Mouse (Mus musculus) C3H10T1/2 (cell line): ENCODE data around the gene Tasp1. TPM values are rescaled to one million over a fixed set of nuclear protein-coding genes. Genes with fewer than 3 reads are reported as not detected.

ENCODE experiments used
- polyA plus RNA-seq, 2 experiments: library from polyadenylated mRNA; unstranded; fragments of >200 nt; fragmentation: generic; extraction: Trizol; gene quantifications; one replicate each; pipeline ENCODE4 v1.2.1; 2012; ENCODE audit warnings: missing spikeins in 2 of 2

The Tasp1 gene
- polyA plus RNA-seq, result 1 to 10 TPM in 1 of 2 experiments, under 1 TPM in 1; 0.43 to 2.7 TPM

DNA sequence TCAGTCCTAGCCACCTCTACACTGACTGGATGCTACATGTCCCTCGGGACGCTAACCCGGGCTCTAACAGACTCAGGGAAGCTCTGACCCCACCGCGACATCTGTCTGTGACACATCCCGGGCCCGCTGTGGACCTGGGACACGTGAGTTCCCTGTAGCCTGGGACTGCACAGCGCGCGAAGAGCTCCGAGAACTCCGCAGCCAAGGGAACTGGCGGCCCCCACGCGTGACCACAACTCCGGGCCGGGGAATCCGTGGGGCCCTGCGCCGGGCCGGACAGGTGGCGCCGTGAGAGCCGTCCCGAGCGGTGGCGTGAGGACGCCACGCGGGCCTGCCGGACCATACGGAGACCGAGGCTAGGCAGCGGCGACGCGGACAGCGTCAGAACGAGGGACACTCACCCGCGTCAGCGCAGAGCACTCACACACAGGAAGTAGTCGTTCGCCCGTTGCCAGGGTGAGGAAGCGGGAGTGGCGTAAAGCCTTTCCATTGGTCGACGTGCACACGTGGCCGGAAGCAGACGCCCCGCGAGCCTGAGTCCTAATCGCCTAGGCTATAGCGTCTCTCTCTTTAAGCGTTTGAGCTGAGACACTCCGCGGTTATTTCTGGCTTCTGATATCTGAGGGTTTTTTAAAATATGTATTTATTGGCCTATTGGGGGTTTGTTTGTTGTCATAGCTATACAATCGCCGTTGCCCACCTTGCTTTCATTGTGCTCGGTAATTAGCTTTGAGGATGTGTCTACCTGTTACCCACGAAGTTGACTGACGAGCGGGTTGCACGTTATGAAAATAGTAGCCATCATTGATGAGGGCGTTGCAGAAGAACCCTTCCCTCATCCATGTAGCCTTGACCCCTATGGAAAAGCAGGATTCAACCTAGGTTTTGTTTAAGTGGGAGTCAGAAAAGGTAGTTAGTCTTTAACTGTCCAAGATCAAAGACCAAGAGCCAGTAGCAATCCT, at the start of gene Tasp1:
Tasp1 (minus strand) TSS at position 453 of the 962 bp plus-strand sequence.

Other genes with a start within 250 kb of the Tasp1 start
- not detected for gene Gm17374, start 85.2 kb upstream of the Tasp1 start, polyA plus RNA-seq
- gene Esf1, start 103.8 kb upstream of the Tasp1 start, polyA plus RNA-seq, result 1 to 10 TPM; 1.0 to 2.0 TPM
- gene Ndufaf5, start 103.8 kb upstream of the Tasp1 start, polyA plus RNA-seq, result 10 to 100 TPM in 1 of 2 experiments, 1 to 10 TPM in 1; 7.1 to 15.3 TPM